Mouse (Mus musculus): Measurements from ENCODE around the gene Chchd6. TPM values are rescaled to one million over a fixed set of nuclear protein-coding genes. Genes with fewer than 3 reads are reported as not detected.

Chchd6 gene
- total and polyA plus RNA-seq, 3 experiments, result 49.5 to 74.7 TPM; not detected in 1

DNA sequence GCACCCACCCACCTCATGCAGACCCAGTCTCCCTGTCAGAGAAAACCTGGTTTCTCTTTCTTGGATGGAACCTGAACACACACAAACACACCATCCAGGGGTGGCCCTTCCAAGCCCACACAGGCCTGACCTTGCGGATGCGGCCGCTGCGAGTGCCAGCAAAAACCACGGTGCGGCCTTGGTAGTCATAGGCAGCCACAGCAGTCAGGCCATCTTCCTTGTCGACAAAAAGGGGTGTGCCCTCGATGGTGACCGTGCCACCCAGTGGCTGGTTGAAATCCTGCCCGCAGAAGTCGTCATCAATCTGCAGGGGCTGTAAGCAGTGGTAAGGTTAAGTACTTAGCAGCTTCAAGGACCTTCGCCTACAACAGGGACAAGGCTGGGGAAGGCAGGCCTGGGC, 240.7 kb downstream of the Chchd6 start:
- H3K4me3 ChIP-seq (ENCODE audit: control insufficient read depth in 1 of 2, insufficient read depth in 1 of 2, low read depth in 2 of 2, low read length in 2 of 2), result no peak overlapping the region
- H3K36me3 ChIP-seq (ENCODE audit: control insufficient read depth in 1 of 2, insufficient read depth in 2 of 2, low read length in 2 of 2), result peaks cover 0 to 2% of the 10 kb centered on the region in 2 experiments; a peak in 2 of 4 replicates
- H3K79me2 ChIP-seq (ENCODE audit: control insufficient read depth, insufficient read depth, low read length, poor library complexity), result peaks cover 2% of the 10 kb centered on the region
- no peak for TF ChIP-seq USF1 (IDR thresholded peaks at IDR 0.05; ENCODE audit: low read depth, low read length)
- no peak for TF ChIP-seq MEF2A (IDR thresholded peaks at IDR 0.05; ENCODE audit: extremely low read depth, insufficient replicate concordance, low read depth, low read length, poor library complexity, severe bottlenecking)
- no peak for TF ChIP-seq KAT2A (conservative IDR thresholded peaks at IDR 0.05; ENCODE audit: low read depth, low read length)
- no peak for TF ChIP-seq NELFE (IDR thresholded peaks at IDR 0.05; ENCODE audit: low read depth, low read length)
- no peak for TF ChIP-seq NRF1 (IDR thresholded peaks at IDR 0.05; ENCODE audit: insufficient read depth, low read depth, low read length, poor library complexity, severe bottlenecking)
- no peak for TF ChIP-seq ZNF384 (IDR thresholded peaks at IDR 0.05; ENCODE audit: low read depth, low read length)
- no peak for TF ChIP-seq TCF12 (IDR thresholded peaks at IDR 0.05; ENCODE audit: low read depth, low read length)
- TF ChIP-seq ZKSCAN1 (IDR thresholded peaks at IDR 0.05; ENCODE audit: low read depth, low read length), result no peak
- no peak for TF ChIP-seq USF2 (IDR thresholded peaks at IDR 0.05; ENCODE audit: borderline replicate concordance in 1 of 2, insufficient read depth in 1 of 2, low read depth in 1 of 2, low read length in 2 of 2)
- no peak for TF ChIP-seq HCFC1 (IDR thresholded peaks at IDR 0.05; ENCODE audit: low read depth, low read length)
- TF ChIP-seq MAX (IDR thresholded peaks at IDR 0.05; ENCODE audit: low read length), result no peak
- TF ChIP-seq ELF1 (IDR thresholded peaks at IDR 0.05; ENCODE audit: low read depth, low read length), result no peak
- no peak for TF ChIP-seq ZMIZ1 (IDR thresholded peaks at IDR 0.05; ENCODE audit: low read depth, low read length)
- no peak for DNase-seq (ENCODE audit: low read depth, low spot score)
- H3K27me3 ChIP-seq (ENCODE audit: control insufficient read depth in 1 of 2, insufficient read depth in 2 of 2, low read length in 2 of 2), result no peaks in the 10 kb centered on the region
- H3K9ac ChIP-seq (ENCODE audit: control insufficient read depth, low read depth, low read length, poor library complexity, severe bottlenecking), result no peak overlapping the region
- H3K4me1 ChIP-seq (ENCODE audit: control insufficient read depth in 1 of 2, insufficient read depth in 2 of 2, low read length in 2 of 2), result peaks cover 0 to 5% of the 10 kb centered on the region in 2 experiments; a peak in 2 of 4 replicates
- no peak overlapping the region for H3K27ac ChIP-seq (ENCODE audit: control insufficient read depth, low read depth, low read length)
- no peaks in the 10 kb centered on the region for H3K9me3 ChIP-seq (replicated peaks; ENCODE audit: insufficient read depth, low read length)

DNA sequence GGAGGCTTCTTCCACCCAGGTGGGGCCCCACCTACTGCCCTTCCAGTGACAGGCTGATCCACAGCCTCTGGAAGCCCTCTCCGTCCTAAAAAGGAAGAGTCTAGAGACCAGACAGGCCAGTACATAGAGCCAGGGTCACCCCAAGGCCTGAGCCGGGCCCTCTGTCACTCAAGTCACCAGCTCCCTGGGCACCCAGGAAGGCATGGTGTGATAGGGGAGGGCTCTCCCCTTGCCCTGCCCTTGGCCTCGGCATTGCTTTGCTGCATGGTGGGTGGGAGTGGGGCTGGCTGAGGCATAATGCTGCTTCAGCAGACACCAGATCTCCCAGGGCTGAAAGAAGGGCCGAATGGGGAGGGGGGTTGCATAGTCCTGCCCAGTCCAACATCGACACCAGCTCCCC, 241.4 kb downstream of the Chchd6 start:
- H3K79me2 ChIP-seq (ENCODE audit: control insufficient read depth, insufficient read depth, low read length, poor library complexity), result no peaks in the 10 kb centered on the region; the same call in 1 of the 2 replicates
- no peak overlapping the region for H3K9ac ChIP-seq (ENCODE audit: control insufficient read depth, low read depth, low read length, poor library complexity, severe bottlenecking)
- H3K4me3 ChIP-seq (ENCODE audit: control insufficient read depth in 1 of 2, insufficient read depth in 1 of 2, low read depth in 2 of 2, low read length in 2 of 2), result no peak overlapping the region
- TF ChIP-seq GABPA (IDR thresholded peaks at IDR 0.05; ENCODE audit: low read depth, low read length) (no peak), USF2 (IDR thresholded peaks at IDR 0.05; ENCODE audit: borderline replicate concordance in 1 of 2, insufficient read depth in 1 of 2, low read depth in 1 of 2, low read length in 2 of 2) (no peak), ZC3H11A (IDR thresholded peaks at IDR 0.05; ENCODE audit: low read depth, low read length) (no peak), ETS1 (IDR thresholded peaks at IDR 0.05; ENCODE audit: low read depth, low read length) (no peak), BHLHE40 (IDR thresholded peaks at IDR 0.05; ENCODE audit: borderline replicate concordance, low read depth, low read length) (no peak), ZNF384 (IDR thresholded peaks at IDR 0.05; ENCODE audit: low read depth, low read length) (no peak), MEF2A (IDR thresholded peaks at IDR 0.05; ENCODE audit: extremely low read depth, insufficient replicate concordance, low read depth, low read length, poor library complexity, severe bottlenecking) (no peak), CTCF (IDR thresholded peaks at IDR 0.05 in 2 of 3, conservative IDR thresholded peaks at IDR 0.05 in 1 of 3; ENCODE audit: control insufficient read depth in 1 of 3, insufficient read depth in 1 of 3, low read depth in 2 of 3, low read length in 3 of 3, poor library complexity in 1 of 3, severe bottlenecking in 1 of 3) (no peak), ZMIZ1 (IDR thresholded peaks at IDR 0.05; ENCODE audit: low read depth, low read length) (no peak), TAL1 (IDR thresholded peaks at IDR 0.05; ENCODE audit: low read length) (no peak)
- no peaks in the 10 kb centered on the region; a peak in 1 of 4 replicates for H3K36me3 ChIP-seq (ENCODE audit: control insufficient read depth in 1 of 2, insufficient read depth in 2 of 2, low read length in 2 of 2)
- no peaks in the 10 kb centered on the region for H3K27me3 ChIP-seq (ENCODE audit: control insufficient read depth in 1 of 2, insufficient read depth in 2 of 2, low read length in 2 of 2)
- no peak overlapping the region for H3K27ac ChIP-seq (ENCODE audit: control insufficient read depth, low read depth, low read length)
- H3K4me1 ChIP-seq (ENCODE audit: control insufficient read depth in 1 of 2, insufficient read depth in 2 of 2, low read length in 2 of 2), result no peaks in the 10 kb centered on the region
- no peaks in the 10 kb centered on the region for H3K9me3 ChIP-seq (replicated peaks; ENCODE audit: insufficient read depth, low read length)
- DNase-seq (ENCODE audit: low read depth, low spot score), result no peak

Data from MEL (cell line).